Mouse (Mus musculus) right cerebral cortex, postnatal 10 days (tissue): ENCODE measurements around the gene Gstt1.
"Not testable (repeated sequence)": the region's sequence is repeated elsewhere in the genome, so short reads cannot be mapped to it uniquely, and the experiment has no call there.

ENCODE experiments used
- DNase-seq, 2 experiments: peaks; one replicate each; pipeline ENCODE4 v3.0.0; 2021; ENCODE audit warnings: low spot score in 2 of 2

Gene Gstt1

GRCm38 (mm10) chr10:75804217-75804616, 5.8 kb upstream of the Gstt1 start:
- no peak for DNase-seq

GRCm38 (mm10) chr10:75797619-75798175, 687 bp downstream of the Gstt1 start:
- peak; percentile 43 to 44 for DNase-seq

GRCm38 (mm10) chr10:75796731-75797516, 1.5 kb downstream of the Gstt1 start:
- no peak for DNase-seq

GRCm38 (mm10) chr10:75794880-75795279, 3.5 kb downstream of the Gstt1 start:
- no peak for DNase-seq

- DNase-seq = no peak
These were observed 7.6 kb downstream of the Gstt1 start for GRCm38 (mm10) chr10:75790773-75791172.

- DNase-seq = no peak
These were observed 8.5 kb downstream of the Gstt1 start for GRCm38 (mm10) chr10:75789841-75790240.

GRCm38 (mm10) chr10:75789081-75789735, 9.2 kb downstream of the Gstt1 start:
- no peak for DNase-seq

- DNase-seq = no peak
These were observed 10.1 kb downstream of the Gstt1 start for GRCm38 (mm10) chr10:75788277-75788676.

- DNase-seq = no peak
These were observed 12.9 kb downstream of the Gstt1 start for GRCm38 (mm10) chr10:75785442-75785841.

- peak in 1 of 2 experiments; percentile 38 for DNase-seq
These were observed 17.4 kb downstream of the Gstt1 start, which contains the start of the genes Gm20441 and Gstt3 for GRCm38 (mm10) chr10:75780769-75781578. Gm20441 (minus strand) TSS chr10:75780954. Gstt3 (minus strand) TSS chr10:75781414.

GRCm38 (mm10) chr10:75779206-75780174, 18.9 kb downstream of the Gstt1 start:
- no peak for DNase-seq

GRCm38 (mm10) chr10:75777885-75778284, 20.5 kb downstream of the Gstt1 start:
- DNase-seq = no peak

GRCm38 (mm10) chr10:75776562-75776961, 21.8 kb downstream of the Gstt1 start:
- DNase-seq = no peak

GRCm38 (mm10) chr10:75774587-75774986, 23.8 kb downstream of the Gstt1 start:
- DNase-seq = no peak

- no peak for DNase-seq
These were observed 24.3 kb downstream of the Gstt1 start for GRCm38 (mm10) chr10:75774102-75774501.

GRCm38 (mm10) chr10:75772795-75773664, 25.4 kb downstream of the Gstt1 start, which contains the start of gene Ddt:
Ddt (minus strand) TSS chr10:75773414.
- peak; percentile 91 to 94 for DNase-seq

- not testable (repeated sequence) for DNase-seq
These were observed 30.6 kb downstream of the Gstt1 start for GRCm38 (mm10) chr10:75767756-75768155.

GRCm38 (mm10) chr10:75766856-75767255, 31.5 kb downstream of the Gstt1 start:
- DNase-seq = no peak
